Mouse (Mus musculus) midbrain, embryonic 15.5 days (tissue): Measurements from ENCODE around the gene Zim1. TPM values are rescaled to one million over a fixed set of nuclear protein-coding genes. Genes with fewer than 3 reads are reported as not detected.

Experiments used
- ATAC-seq: fragments of 200-750 bp; cut with Nextera tagmentation; replicated peaks from 2 replicates; pipeline ENCODE4 v1.8.0; 2017; ENCODE audit warnings: moderate TSS enrichment
- H3K27ac ChIP-seq: fragments of 300-500 bp; sonication (generic); 2 replicates; pipeline ENCODE4 v1.5.1; 2015; ENCODE audit warnings: mild to moderate bottlenecking, inconsistent platforms
- H3K27me3 ChIP-seq: fragments of 300-500 bp; sonication (generic); replicated peaks from 2 replicates; pipeline ENCODE4 v1.6.1; 2015; ENCODE audit warnings: inconsistent platforms
- H3K36me3 ChIP-seq: fragments of 300-500 bp; sonication (generic); replicated peaks from 2 replicates; pipeline ENCODE4 v1.6.1; 2015; ENCODE audit warnings: inconsistent platforms
- H3K4me1 ChIP-seq: fragments of 300-500 bp; sonication (generic); 2 replicates; pipeline ENCODE4 v1.6.1; 2015; ENCODE audit warnings: inconsistent platforms
- H3K4me2 ChIP-seq: fragments of 300-500 bp; sonication (generic); 2 replicates; pipeline ENCODE4 v1.6.1; 2015; ENCODE audit warnings: inconsistent platforms, mild to moderate bottlenecking, moderate library complexity
- H3K4me3 ChIP-seq: fragments of 300-500 bp; sonication (generic); 2 replicates; pipeline ENCODE4 v1.5.1; 2015; ENCODE audit warnings: mild to moderate bottlenecking, inconsistent platforms
- H3K9ac ChIP-seq: fragments of 300-500 bp; sonication (generic); 2 replicates; pipeline ENCODE4 v1.6.1; 2015; ENCODE audit warnings: mild to moderate bottlenecking, inconsistent platforms
- H3K9me3 ChIP-seq: fragments of 300-500 bp; sonication (generic); 2 replicates; pipeline ENCODE4 v1.6.1; 2016; ENCODE audit warnings: inconsistent platforms
- WGBS: fragments of 180-500 bp; shearing (Covaris S2); methylation state at CpG from one replicate; pipeline ENCODE4 v1.1.7; 2015; ENCODE audit warnings: mixed read lengths; 5-methylcytosine and 5-hydroxymethylcytosine counted together
- polyA plus RNA-seq: library from polyadenylated mRNA; unstranded; fragments of >200 nt; fragmentation: Nextera tagmentation; extraction: Ambion mirVana; gene quantifications from 2 replicates; pipeline ENCODE4 v1.2.1, GENCODE M21; 2015

Gene Zim1
- 6.7 and 7.8 TPM in 2 replicates for polyA plus RNA-seq

DNA sequence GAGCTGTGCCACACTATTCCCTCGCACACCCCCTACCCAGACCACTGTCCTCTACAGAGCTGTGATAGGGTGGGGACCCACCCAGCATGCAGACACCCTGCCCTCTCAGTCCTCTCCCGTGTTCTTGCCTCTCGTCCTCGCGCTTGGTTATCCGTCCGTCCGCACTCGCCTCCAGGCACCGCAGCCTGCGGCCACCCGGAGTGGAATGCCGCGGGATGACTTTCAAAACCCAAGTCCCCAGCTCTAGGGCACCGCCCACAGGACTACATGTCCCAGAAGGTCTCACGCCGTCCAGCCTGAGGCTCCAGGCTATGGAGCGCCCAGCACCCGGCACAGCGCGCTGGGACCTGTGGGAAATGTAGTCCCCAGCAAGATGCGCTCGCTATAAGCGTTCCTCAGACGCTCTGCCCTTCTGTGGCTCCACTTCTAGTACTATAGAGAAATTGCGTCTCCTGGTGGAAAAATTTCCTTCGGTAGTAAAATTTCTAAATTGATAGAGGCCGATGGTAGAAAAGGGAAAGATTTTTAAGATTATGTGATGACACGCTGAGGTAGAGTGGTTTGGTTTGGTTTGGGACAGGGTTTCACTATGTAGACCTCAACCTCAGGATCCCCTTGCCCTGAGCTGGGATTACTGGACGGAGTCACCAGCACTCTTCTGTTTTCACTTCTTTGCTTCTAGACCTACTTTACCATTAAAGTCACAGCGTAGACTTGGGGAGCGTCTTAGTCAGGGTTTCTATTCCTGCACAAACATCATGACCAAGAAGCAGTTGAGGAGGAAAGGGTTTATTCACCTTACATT is at the start of gene Zim1:
Gene Zim1 (minus strand): TSS at position 210 of the 805 bp plus-strand sequence.
- Histone ChIP-seq H3K27ac (no peak within 1 kb of the TSS; the same call in 1 of the 2 replicates), H3K4me3 (peak within 1 kb of the TSS; percentile 46), H3K9ac (peak within 1 kb of the TSS; percentile 33; the same call in 1 of the 2 replicates), H3K27me3 (no peaks in the 10 kb centered on the region), H3K4me1 (no peaks in the 10 kb centered on the region), H3K36me3 (no peaks in the 10 kb centered on the region), H3K4me2 (peak within 1 kb of the TSS; percentile 64), H3K9me3 (no peaks in the 10 kb centered on the region)
- peak; percentile 100 for ATAC-seq
- 12% methylated on average over 32 of the region's 32 CpGs for WGBS

- H3K4me3 ChIP-seq: no peak overlapping the region
- no peak for ATAC-seq
- H3K4me1 ChIP-seq: 0 out of 2 replicates have a peak, but pooled peaks cover 8% of the 10 kb centered on the region
- no peak overlapping the region for H3K9ac ChIP-seq
- no peaks in the 10 kb centered on the region for H3K27me3 ChIP-seq
- no peak overlapping the region for H3K27ac ChIP-seq
- H3K9me3 ChIP-seq: no peaks in the 10 kb centered on the region
- whole genome bisulfite sequencing: 74% methylated on average over 10 of the region's 10 CpGs
- H3K36me3 ChIP-seq: no peaks in the 10 kb centered on the region
- H3K4me2 ChIP-seq: no peak overlapping the region
Observed at GRCm38 (mm10) chr7:6744281-6744904, 48.1 kb upstream of the Zim1 start.

- WGBS: 68% methylated on average over 1 of the region's 1 CpGs
- Histone ChIP-seq H3K9me3 (no peaks in the 10 kb centered on the region), H3K27ac (no peak overlapping the region), H3K4me1 (no peaks in the 10 kb centered on the region), H3K4me2 (peak overlapping the region; percentile 15; the same call in 1 of the 2 replicates), H3K4me3 (no peak overlapping the region), H3K27me3 (no peaks in the 10 kb centered on the region), H3K36me3 (no peaks in the 10 kb centered on the region), H3K9ac (no peak overlapping the region)
- no peak for ATAC-seq
Observed at GRCm38 (mm10) chr7:6736060-6736459, 39.8 kb upstream of the Zim1 start.

- Histone ChIP-seq H3K27me3 (no peaks in the 10 kb centered on the region), H3K4me2 (peak overlapping the region; percentile 50), H3K9ac (peak overlapping the region; percentile 71), H3K4me1 (no peaks in the 10 kb centered on the region), H3K27ac (peak overlapping the region; percentile 61), H3K9me3 (peaks cover 20% of the 10 kb centered on the region; the same call in 1 of the 2 replicates), H3K4me3 (peak overlapping the region; percentile 65), H3K36me3 (no peaks in the 10 kb centered on the region)
- 40% methylated on average over 4 of the region's 4 CpGs for WGBS
- ATAC-seq: no peak
Observed at GRCm38 (mm10) chr7:6731930-6732329, 35.7 kb upstream of the Zim1 start.

GRCm38 (mm10) chr7:6731373-6731772 is 35.1 kb upstream of the Zim1 start:
- peak overlapping the region; percentile 65 for H3K4me3 ChIP-seq
- 42% methylated on average over 3 of the region's 3 CpGs for WGBS
- no peaks in the 10 kb centered on the region for H3K36me3 ChIP-seq
- 0 out of 2 replicates have a peak, but pooled peaks cover 2% of the 10 kb centered on the region for H3K4me1 ChIP-seq
- peaks cover 20% of the 10 kb centered on the region; the same call in 1 of the 2 replicates for H3K9me3 ChIP-seq
- H3K27me3 ChIP-seq: no peaks in the 10 kb centered on the region
- peak overlapping the region; percentile 50 for H3K4me2 ChIP-seq
- no peak for ATAC-seq
- peak overlapping the region; percentile 92; the same call in 1 of the 2 replicates for H3K27ac ChIP-seq
- peak overlapping the region; percentile 71 for H3K9ac ChIP-seq

GRCm38 (mm10) chr7:6730801-6731200 is 34.6 kb upstream of the Zim1 start:
- 46% methylated on average over 15 of the region's 15 CpGs for WGBS
- H3K4me3 ChIP-seq: peak overlapping the region; percentile 65
- no peaks in the 10 kb centered on the region for H3K36me3 ChIP-seq
- no peaks in the 10 kb centered on the region for H3K27me3 ChIP-seq
- ATAC-seq: no peak
- peak overlapping the region; percentile 92 for H3K27ac ChIP-seq
- peaks cover 20% of the 10 kb centered on the region; the same call in 1 of the 2 replicates for H3K9me3 ChIP-seq
- H3K4me1 ChIP-seq: 0 out of 2 replicates have a peak, but pooled peaks cover 3% of the 10 kb centered on the region
- H3K9ac ChIP-seq: peak overlapping the region; percentile 71
- peak overlapping the region; percentile 50 for H3K4me2 ChIP-seq

- peak within 1 kb of the TSS; percentile 71 for H3K9ac ChIP-seq
Observed at GRCm38 (mm10) chr7:6730241-6730640, 34.0 kb upstream of the Zim1 start, which contains the start of the genes Peg3 and Usp29. Gene Peg3, minus strand, starts transcription at chr7:6730431. Gene Usp29, plus strand, starts transcription at chr7:6730578.

DNA sequence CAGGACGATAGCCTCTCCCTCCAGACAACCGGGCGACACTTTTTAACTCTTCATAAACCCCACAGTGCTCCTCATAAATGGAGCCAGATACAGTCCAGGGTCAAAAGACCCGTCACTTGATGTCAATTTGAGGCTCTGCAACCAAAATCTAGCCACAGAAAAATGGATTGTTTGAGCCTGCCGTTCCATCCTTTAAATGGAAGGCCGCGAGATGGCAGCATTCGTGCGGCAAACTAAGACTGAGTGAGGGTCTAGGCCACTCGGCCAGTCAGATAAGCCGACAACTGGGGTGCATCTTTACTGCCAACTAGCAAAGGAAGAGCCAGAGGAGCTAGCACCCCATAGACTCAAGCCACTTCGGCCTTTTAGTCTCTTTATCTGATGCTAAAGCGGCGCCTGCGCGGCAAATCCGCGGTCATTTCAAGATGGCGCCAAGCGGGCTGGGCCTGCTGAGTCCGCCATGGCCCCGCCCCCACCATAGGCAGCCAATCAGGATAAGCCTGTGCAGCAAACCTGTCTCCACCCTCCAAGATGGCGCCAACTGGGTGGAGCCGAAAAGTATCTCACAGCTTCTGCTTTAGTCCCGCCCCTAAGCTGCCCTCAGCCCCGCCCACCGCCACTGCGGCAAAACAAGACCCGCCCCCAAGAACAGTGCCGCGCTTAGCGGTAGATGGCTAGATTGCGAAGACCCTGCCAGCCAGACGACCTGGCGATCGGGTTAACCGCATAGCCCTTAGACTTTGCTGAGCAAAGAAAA is 33.0 kb upstream of the Zim1 start:
- WGBS: 54% methylated on average over 37 of the region's 37 CpGs
- Histone ChIP-seq H3K27ac (peak overlapping the region; percentile 92), H3K36me3 (no peaks in the 10 kb centered on the region), H3K4me3 (peak overlapping the region; percentile 65), H3K9me3 (peaks cover 20% of the 10 kb centered on the region; the same call in 1 of the 2 replicates), H3K9ac (peak overlapping the region; percentile 71), H3K4me1 (0 out of 2 replicates have a peak, but pooled peaks cover 3% of the 10 kb centered on the region), H3K27me3 (no peaks in the 10 kb centered on the region), H3K4me2 (peak overlapping the region; percentile 50)
- ATAC-seq: peak; percentile 51

More at GRCm38 (mm10) chr7:6730241-6730640, 34.0 kb upstream of the Zim1 start, which contains the start of the genes Peg3 and Usp29:
- Histone ChIP-seq H3K27me3 (no peaks in the 10 kb centered on the region), H3K9me3 (peaks cover 20% of the 10 kb centered on the region; the same call in 1 of the 2 replicates), H3K4me3 (peak within 1 kb of the TSS; percentile 65), H3K27ac (peak within 1 kb of the TSS; percentile 92), H3K4me2 (peak within 1 kb of the TSS; percentile 50), H3K4me1 (0 out of 2 replicates have a peak, but pooled peaks cover 3% of the 10 kb centered on the region), H3K36me3 (no peaks in the 10 kb centered on the region)
- peak; percentile 43 for ATAC-seq
- 51% methylated on average over 24 of the region's 24 CpGs for WGBS

DNA sequence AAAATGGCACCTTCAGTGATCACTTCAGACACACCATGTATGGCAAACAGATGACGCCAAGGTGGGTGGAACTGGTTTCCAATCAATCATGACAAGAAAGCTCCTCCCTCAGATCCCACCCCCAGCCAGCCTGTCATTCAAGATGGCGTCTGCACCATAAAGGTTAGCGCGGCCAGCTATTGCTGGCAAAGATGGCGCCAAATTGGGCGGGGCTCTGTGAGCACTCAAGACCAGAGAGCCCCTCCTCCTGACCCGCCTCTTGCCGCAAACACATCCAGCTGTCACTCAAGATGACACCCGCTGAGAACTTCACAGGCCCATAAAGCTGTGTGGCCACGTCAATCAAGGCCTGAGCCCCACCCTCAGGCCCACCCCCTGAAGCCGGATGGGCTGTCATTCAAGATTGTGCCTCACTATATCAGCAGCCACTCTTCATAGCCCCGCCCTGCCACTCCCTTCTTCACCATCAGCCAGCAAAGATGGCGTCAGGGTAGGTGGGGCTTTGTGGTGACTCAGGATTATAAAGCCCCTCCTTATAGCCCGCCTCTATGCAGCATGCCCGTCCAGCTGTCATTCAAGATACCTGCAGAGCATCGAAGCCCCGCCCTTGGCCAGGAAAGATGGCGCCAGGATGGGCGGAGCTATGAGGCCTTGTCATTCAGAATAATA is 32.1 kb upstream of the Zim1 start:
- H3K4me1 ChIP-seq: 0 out of 2 replicates have a peak, but pooled peaks cover 3% of the 10 kb centered on the region
- WGBS: 54% methylated on average over 19 of the region's 19 CpGs
- H3K27me3 ChIP-seq: no peaks in the 10 kb centered on the region
- peak overlapping the region; percentile 65 for H3K4me3 ChIP-seq
- 0 out of 2 replicates have a peak, but pooled peaks cover 8% of the 10 kb centered on the region for H3K36me3 ChIP-seq
- peak; percentile 85 for ATAC-seq
- peaks cover 20% of the 10 kb centered on the region; the same call in 1 of the 2 replicates for H3K9me3 ChIP-seq
- H3K4me2 ChIP-seq: peak overlapping the region; percentile 50
- H3K27ac ChIP-seq: peak overlapping the region; percentile 92
- no peak overlapping the region for H3K9ac ChIP-seq

DNA sequence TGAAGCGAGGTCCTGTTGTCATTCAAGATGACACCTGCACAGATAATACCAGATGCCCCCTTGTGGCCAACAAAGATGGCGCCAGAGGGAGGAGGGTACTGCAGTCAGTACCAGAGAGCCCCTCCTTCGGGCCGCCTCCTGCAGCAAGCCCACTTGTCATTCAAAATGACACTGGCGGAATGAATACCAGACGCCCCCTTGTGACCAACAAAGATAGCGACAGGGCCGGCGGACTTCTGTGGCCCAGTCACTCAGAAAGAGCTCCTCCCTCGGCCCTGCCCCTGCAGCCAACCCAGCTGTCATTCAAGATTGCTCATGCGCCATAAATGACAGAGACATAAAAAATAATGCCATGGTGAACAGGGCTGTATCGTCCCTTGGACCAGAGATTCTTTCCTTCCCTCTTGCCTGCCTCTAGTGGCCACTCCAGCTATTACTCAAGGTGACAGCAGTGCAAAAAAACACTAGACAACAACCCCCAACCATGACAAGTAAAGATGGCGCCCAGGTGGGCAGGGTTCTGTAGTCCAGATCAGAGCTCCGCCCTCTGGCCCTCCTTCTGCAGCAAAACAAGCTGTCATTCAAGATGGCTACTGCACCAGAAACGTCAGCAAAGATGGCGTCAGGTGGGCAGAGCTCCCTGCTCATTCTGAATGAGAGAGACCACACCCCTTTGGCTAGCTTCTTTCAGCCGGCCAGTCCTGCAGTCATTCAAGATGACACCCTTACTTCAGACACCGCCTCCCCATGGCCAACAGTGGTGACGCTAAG is 31.3 kb upstream of the Zim1 start:
- no peak overlapping the region for H3K9ac ChIP-seq
- ATAC-seq: peak; percentile 74
- peak overlapping the region; percentile 92 for H3K27ac ChIP-seq
- H3K9me3 ChIP-seq: peaks cover 20% of the 10 kb centered on the region; the same call in 1 of the 2 replicates
- no peaks in the 10 kb centered on the region for H3K27me3 ChIP-seq
- 0 out of 2 replicates have a peak, but pooled peaks cover 8% of the 10 kb centered on the region for H3K36me3 ChIP-seq
- H3K4me1 ChIP-seq: 0 out of 2 replicates have a peak, but pooled peaks cover 3% of the 10 kb centered on the region
- 52% methylated on average over 19 of the region's 19 CpGs for WGBS
- H3K4me2 ChIP-seq: peak overlapping the region; percentile 40
- H3K4me3 ChIP-seq: peak overlapping the region; percentile 65
